In the genomic region with DNA sequence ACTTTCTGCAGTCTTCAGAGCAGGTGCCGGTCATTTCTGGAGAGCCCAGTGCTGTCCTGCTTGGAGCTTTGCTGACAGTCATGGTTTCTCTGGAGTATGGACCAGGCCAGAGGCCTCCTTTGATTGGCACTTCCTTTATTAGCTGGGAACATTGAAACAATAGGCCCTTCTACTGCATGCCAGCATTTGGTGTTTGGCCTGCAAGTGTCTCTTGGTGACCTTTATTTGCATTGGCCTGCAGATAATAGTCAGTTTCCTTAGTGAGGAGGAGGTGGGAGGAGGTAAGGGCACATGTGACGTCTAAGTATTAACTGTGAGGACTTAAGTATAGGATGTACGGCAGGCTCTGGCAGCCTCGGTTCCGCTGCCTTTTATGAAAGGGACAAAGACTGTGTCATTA, we compare ENCODE assay signal across 10 mouse cellular contexts.
A peak's percentile ranks its signal among the peaks of the same experiment; 100 is the strongest.
DNase-seq lines count a peak whose midpoint lies in the region; ATAC-seq and TF ChIP-seq lines count a peak whose summit lies in the region.
"Had no signal": no experiment of that assay in that cellular context is flagged by ENCODE, and none has a peak within 500 bp of the region (broad histone marks: within the 10 kb centered on the region; RNA-seq: fewer than 3 reads in every experiment).

No protein-coding gene starts in this region.

- peak; percentile 11 for DNase-seq in cerebellum, adult 9-10 months
- DNase-seq in cerebellum, adult 8-10 months: no peak
- DNase-seq in layer of hippocampus, adult 2 months (ENCODE audit: low spot score in 2 of 2): no peak
- DNase-seq in layer of hippocampus, postnatal 25 days (ENCODE audit: extremely low spot score in 1 of 2, low spot score in 1 of 2): no peak
- DNase-seq in hindbrain, embryonic 14.5 days (ENCODE audit: low spot score): no peak
- no peak for DNase-seq in urinary bladder, adult 18-20 months (ENCODE audit: low spot score in 2 of 2)
- DNase-seq in adrenal gland, postnatal 36 days: no peak
- DNase-seq: heart, postnatal 4 days had no signal

- no peaks in the 10 kb centered on the region for H3K4me1 ChIP-seq in hindbrain, embryonic 14.5 days (replicated peaks; ENCODE audit: control insufficient read depth, insufficient read depth, low read length)
- no peaks in the 10 kb centered on the region for H3K4me1 ChIP-seq in midbrain, embryonic 16.5 days (ENCODE audit: control insufficient read depth, insufficient read depth, low read length)

- no peak overlapping the region for H3K9ac ChIP-seq in hindbrain, embryonic 14.5 days
- no peak overlapping the region for H3K9ac ChIP-seq in midbrain, embryonic 16.5 days (ENCODE audit: low read depth, low read length)
- H3K9ac ChIP-seq: limb, embryonic 15.5 days had no signal

- peak; percentile 43; the same call in 1 of the 2 replicates for ATAC-seq in hindbrain, embryonic 14.5 days (ENCODE audit: low FRiP score)
- ATAC-seq in midbrain, embryonic 16.5 days: peak; percentile 39; the same call in 1 of the 2 replicates

- WGBS in hindbrain, embryonic 14.5 days: 19% methylated on average over 5 of the region's 5 CpGs
- WGBS in midbrain, embryonic 16.5 days: 21% methylated on average over 5 of the region's 5 CpGs

- no peaks in the 10 kb centered on the region for H3K9me3 ChIP-seq in hindbrain, embryonic 14.5 days (ENCODE audit: control insufficient read depth, low read length)
- H3K9me3 ChIP-seq in midbrain, embryonic 16.5 days (replicated peaks; ENCODE audit: control insufficient read depth, low read length, poor library complexity, severe bottlenecking): no peaks in the 10 kb centered on the region
- H3K9me3 ChIP-seq: limb, embryonic 15.5 days had no signal

- peak overlapping the region; percentile 57; the same call in 1 of the 2 replicates for H3K27ac ChIP-seq in layer of hippocampus, adult 2 months
- H3K27ac ChIP-seq in hindbrain, embryonic 14.5 days: no peak overlapping the region
- no peak overlapping the region for H3K27ac ChIP-seq in midbrain, embryonic 16.5 days (ENCODE audit: low read length)
- H3K27ac ChIP-seq: limb, embryonic 15.5 days had no signal

- H3K27me3 ChIP-seq in hindbrain, embryonic 14.5 days (ENCODE audit: control insufficient read depth, insufficient read depth, low read length): no peaks in the 10 kb centered on the region
- H3K27me3 ChIP-seq in midbrain, embryonic 16.5 days (ENCODE audit: control insufficient read depth, insufficient read depth, low read depth, low read length): no peaks in the 10 kb centered on the region
- H3K27me3 ChIP-seq: limb, embryonic 15.5 days had no signal

- no peak for TF ChIP-seq CTCF in layer of hippocampus, adult 2 months (conservative IDR thresholded peaks at IDR 0.05)

- no peak overlapping the region for H3K4me2 ChIP-seq in hindbrain, embryonic 14.5 days (replicated peaks)
- no peak overlapping the region for H3K4me2 ChIP-seq in midbrain, embryonic 16.5 days (ENCODE audit: low read length)
- H3K4me2 ChIP-seq: limb, embryonic 15.5 days had no signal

- no peaks in the 10 kb centered on the region for H3K36me3 ChIP-seq in hindbrain, embryonic 14.5 days (replicated peaks; ENCODE audit: control insufficient read depth, insufficient read depth)
- no peaks in the 10 kb centered on the region for H3K36me3 ChIP-seq in midbrain, embryonic 16.5 days (ENCODE audit: control insufficient read depth, insufficient read depth, low read length)
- H3K36me3 ChIP-seq: limb, embryonic 15.5 days had no signal

- no peak overlapping the region for H3K4me3 ChIP-seq in layer of hippocampus, adult 2 months
- H3K4me3 ChIP-seq in hindbrain, embryonic 14.5 days (replicated peaks; ENCODE audit: low read length): no peak overlapping the region
- H3K4me3 ChIP-seq in midbrain, embryonic 16.5 days (ENCODE audit: low read depth, low read length): no peak overlapping the region
- H3K4me3 ChIP-seq: limb, embryonic 15.5 days had no signal
